Mouse (Mus musculus): ENCODE data around the gene Tmco4. TPM values are rescaled to one million over a fixed set of nuclear protein-coding genes. Genes with fewer than 3 reads are reported as not detected.

Tmco4 gene
- polyA plus RNA-seq (2014; fragmentation: Nextera tagmentation; extraction: Ambion mirVana), result 0.63 and 1.3 TPM in 2 replicates

DNA sequence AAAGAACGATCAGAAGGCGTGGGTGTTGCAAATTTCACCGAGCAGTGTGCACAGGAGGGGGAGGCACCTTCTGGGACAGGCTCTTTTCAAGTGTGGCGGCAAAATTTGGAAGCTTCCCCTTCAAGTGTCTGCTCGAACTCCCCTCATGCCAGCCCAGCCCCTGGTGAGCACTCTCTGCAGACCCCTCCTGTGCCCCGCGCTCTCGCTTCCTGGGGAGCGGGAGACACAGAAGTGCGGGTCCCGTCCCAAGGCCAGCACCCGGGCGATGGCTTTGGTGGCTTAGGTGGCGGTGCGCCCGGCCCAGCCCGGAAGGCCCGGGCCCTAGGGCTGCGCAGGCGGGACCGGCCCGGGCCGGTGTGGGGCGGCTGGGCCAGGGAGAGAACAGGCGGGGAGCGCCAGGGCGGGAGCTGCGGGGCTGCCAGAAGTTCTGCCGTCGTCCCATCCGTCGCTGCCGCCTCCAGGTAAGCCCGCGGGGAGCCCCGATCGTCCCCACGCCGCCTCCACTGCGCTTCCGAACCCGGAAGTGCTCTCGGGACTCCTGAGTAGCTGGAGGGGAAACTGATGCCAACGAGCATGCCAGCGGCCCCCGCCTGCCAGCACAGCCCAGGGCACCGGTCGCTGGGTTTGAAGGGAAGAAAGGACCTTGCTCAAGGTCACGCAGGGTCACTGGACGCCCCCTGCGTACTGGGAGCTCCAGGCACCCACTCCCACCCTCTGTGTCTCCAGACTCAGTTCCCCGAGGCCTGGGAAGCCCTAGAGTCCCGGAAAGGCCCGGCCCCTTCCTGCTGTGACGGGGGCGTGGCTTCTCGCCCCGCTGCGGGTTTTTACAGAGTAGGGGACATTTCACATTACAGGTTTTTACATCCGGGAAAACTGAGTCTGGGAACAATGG lies at the start of gene Tmco4:
Gene Tmco4 (plus strand): TSS at position 62 of the 892 bp plus-strand sequence.
- DNase-seq (ENCODE audit: low spot score) (no peak), ATAC-seq (ENCODE audit: low FRiP score) (0 out of 2 replicates have a peak, but pooled peaks have one; percentile 40)
- Histone ChIP-seq H3K4me1 (replicated peaks; ENCODE audit: control insufficient read depth, insufficient read depth, low read length) (peaks cover 9% of the 10 kb centered on the region; the same call in 1 of the 2 replicates), H3K4me2 (replicated peaks) (peak within 1 kb of the TSS; percentile 79), H3K27me3 (ENCODE audit: control insufficient read depth, insufficient read depth, low read length) (peaks cover 3% of the 10 kb centered on the region; the same call in 1 of the 2 replicates), H3K36me3 (replicated peaks; ENCODE audit: control insufficient read depth, insufficient read depth) (no peaks in the 10 kb centered on the region), H3K9ac (peak within 1 kb of the TSS; percentile 56), H3K27ac (no peak within 1 kb of the TSS), H3K9me3 (ENCODE audit: control insufficient read depth, low read length) (no peaks in the 10 kb centered on the region), H3K4me3 (replicated peaks; ENCODE audit: low read length) (peak within 1 kb of the TSS; percentile 35)
- under 1% methylated on average over 56 of the region's 60 CpGs for WGBS

DNA sequence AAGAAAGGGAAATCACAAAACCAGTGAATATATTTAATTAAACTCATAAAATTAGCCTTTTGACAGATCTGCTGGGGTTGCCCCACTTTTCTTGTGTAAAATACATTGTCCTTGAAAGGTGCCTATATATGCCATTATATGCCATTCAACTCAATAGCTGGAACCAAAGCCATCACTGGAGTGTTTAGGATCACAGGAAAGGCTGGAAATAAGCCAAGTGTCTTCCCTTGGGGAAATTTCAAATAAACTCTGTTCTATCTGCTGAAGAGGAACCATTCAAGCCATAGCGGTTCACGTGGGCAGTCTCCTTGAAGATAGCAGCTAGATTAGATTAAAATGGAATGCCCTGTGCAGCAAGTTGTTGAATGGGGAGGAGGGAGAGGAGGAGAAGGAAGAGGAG lies 47.1 kb upstream of the Tmco4 start:
- 62% methylated on average over 2 of the region's 2 CpGs for WGBS
- Histone ChIP-seq H3K9me3 (ENCODE audit: control insufficient read depth, low read length) (no peaks in the 10 kb centered on the region), H3K4me3 (replicated peaks; ENCODE audit: low read length) (no peak overlapping the region), H3K27me3 (ENCODE audit: control insufficient read depth, insufficient read depth, low read length) (no peaks in the 10 kb centered on the region), H3K27ac (no peak overlapping the region), H3K9ac (no peak overlapping the region), H3K4me1 (replicated peaks; ENCODE audit: control insufficient read depth, insufficient read depth, low read length) (no peaks in the 10 kb centered on the region), H3K36me3 (replicated peaks; ENCODE audit: control insufficient read depth, insufficient read depth) (no peaks in the 10 kb centered on the region), H3K4me2 (replicated peaks) (no peak overlapping the region)
- no peak for ATAC-seq (ENCODE audit: low FRiP score)
- DNase-seq (ENCODE audit: low spot score), result no peak

DNA sequence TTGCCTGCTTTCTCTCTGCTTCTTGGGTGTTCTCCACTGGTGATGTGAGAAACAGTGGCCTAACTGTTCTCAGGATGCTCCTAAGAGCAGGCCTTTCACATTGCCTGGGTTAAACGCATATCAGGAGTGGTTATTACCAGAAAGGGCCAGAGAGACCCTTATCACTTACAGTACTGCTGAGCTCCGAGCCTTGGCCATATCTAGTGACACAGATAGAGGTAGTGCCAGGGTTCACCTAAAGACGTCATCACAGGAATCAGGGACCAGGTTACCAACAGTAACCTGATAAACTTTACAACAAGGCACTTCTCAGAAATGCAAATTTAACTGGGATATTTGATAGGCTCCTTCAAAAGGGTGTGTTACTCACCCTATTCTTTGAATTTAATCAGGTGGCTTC lies 38.8 kb upstream of the Tmco4 start:
- Histone ChIP-seq H3K9ac (no peak overlapping the region), H3K36me3 (replicated peaks; ENCODE audit: control insufficient read depth, insufficient read depth) (no peaks in the 10 kb centered on the region), H3K27ac (no peak overlapping the region), H3K4me3 (replicated peaks; ENCODE audit: low read length) (no peak overlapping the region), H3K4me1 (replicated peaks; ENCODE audit: control insufficient read depth, insufficient read depth, low read length) (no peaks in the 10 kb centered on the region), H3K4me2 (replicated peaks) (no peak overlapping the region), H3K9me3 (ENCODE audit: control insufficient read depth, low read length) (no peaks in the 10 kb centered on the region), H3K27me3 (ENCODE audit: control insufficient read depth, insufficient read depth, low read length) (no peaks in the 10 kb centered on the region)
- ATAC-seq (ENCODE audit: low FRiP score) (no peak), DNase-seq (ENCODE audit: low spot score) (no peak)
- 79% methylated on average over 3 of the region's 3 CpGs for WGBS

DNA sequence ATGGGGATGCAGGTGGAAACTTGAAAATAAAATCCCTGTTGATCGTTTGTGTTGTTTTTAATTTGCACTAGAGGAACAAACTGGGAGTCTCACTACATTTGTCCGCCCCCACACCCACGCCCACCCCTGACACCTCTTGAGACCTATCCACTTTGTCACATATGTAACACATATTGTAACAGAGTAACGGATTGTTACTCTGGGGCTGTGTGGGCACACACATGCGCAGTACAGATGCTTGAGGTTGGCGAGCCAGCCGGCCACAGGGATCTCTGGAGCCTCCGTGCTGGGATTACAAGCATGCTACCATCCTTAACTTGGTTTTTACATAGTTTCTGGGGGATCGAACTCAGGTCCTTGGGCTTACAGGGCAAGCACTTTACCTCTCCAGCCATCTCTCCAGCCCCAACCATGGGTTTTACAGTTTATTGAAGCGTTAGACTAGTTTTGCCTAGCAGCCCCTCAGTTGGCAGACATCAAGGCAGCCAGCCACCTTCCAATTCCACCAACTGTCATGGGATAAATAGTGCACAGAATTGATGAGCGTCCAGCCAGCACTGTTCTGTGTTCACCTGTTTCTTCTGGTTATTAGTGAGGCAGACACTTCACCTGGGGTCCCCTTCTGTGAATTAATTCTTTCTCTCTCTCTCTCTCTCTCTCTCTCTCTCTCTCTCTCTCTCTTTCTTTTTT lies 38.1 kb upstream of the Tmco4 start:
- 87% methylated on average over 11 of the region's 11 CpGs for WGBS
- H3K27ac ChIP-seq, result no peak overlapping the region
- ATAC-seq (ENCODE audit: low FRiP score) (no peak), DNase-seq (ENCODE audit: low spot score) (no peak)
- H3K36me3 ChIP-seq (replicated peaks; ENCODE audit: control insufficient read depth, insufficient read depth), result no peaks in the 10 kb centered on the region
- H3K27me3 ChIP-seq (ENCODE audit: control insufficient read depth, insufficient read depth, low read length), result no peaks in the 10 kb centered on the region
- H3K4me2 ChIP-seq (replicated peaks), result no peak overlapping the region
- H3K9me3 ChIP-seq (ENCODE audit: control insufficient read depth, low read length), result no peaks in the 10 kb centered on the region
- H3K4me3 ChIP-seq (replicated peaks; ENCODE audit: low read length), result no peak overlapping the region
- no peak overlapping the region for H3K9ac ChIP-seq
- H3K4me1 ChIP-seq (replicated peaks; ENCODE audit: control insufficient read depth, insufficient read depth, low read length), result no peaks in the 10 kb centered on the region

DNA sequence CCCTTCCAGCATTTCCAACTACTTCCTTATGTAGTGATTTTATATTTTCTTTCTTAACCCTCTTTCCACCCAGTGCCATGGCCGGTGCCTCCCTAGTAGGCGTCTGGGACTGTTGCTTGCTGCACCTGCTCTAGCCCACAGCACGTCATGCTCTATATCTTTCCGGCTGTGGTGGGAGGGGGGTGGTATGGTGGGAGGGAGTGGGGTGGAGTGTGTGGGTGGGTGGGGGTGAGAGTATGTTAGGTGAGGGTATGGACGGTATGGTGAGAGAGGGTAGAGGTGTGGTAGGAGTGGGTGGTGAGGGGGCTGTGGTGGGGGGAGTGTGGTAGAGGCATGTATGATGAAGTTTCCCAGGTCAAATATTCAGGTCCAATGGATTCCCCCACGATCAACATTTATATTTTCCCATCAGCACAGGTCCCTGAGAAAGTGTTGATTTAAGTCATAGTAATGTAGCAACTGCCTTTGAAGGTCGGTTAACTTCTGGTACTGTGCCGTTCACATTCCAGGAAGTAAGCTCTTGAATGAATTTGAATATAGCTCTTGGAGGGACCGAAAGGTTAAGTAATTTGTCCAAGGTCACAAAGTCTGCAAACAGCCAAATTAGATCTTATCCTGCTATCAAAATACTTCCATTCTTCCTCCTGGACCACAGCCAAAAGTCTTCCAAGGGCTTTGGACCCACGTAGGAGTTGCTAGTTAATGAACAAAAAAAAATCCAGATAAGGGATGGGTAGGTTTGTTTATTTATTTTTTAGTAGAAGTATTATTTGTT lies 34.0 kb upstream of the Tmco4 start:
- 83% methylated on average over 10 of the region's 10 CpGs for WGBS
- H3K9ac ChIP-seq, result no peak overlapping the region
- DNase-seq (ENCODE audit: low spot score), result no peak

DNA sequence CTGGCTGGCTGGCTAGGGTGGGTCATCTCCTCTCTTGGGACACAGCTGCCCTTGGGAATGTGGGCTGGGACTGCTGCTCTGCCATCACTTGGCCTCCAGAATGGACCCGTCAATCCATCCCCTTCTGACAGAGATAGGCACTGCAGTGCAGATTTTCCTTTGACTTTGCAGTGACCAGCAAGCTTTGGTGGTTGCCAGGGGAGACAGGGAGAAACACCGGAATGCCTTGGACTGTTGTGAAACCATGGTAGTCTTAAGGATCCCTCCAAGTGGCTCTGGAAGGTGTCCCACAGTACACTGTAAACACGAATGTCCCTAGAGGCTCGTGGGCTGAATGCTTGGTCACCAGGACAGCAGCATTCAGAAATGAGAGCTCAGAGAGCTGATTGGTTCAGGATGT lies 33.2 kb upstream of the Tmco4 start:
- no peaks in the 10 kb centered on the region for H3K9me3 ChIP-seq (ENCODE audit: control insufficient read depth, low read length)
- WGBS, result 42% methylated on average over 4 of the region's 4 CpGs
- H3K4me2 ChIP-seq (replicated peaks), result no peak overlapping the region
- H3K4me3 ChIP-seq (replicated peaks; ENCODE audit: low read length), result no peak overlapping the region
- no peaks in the 10 kb centered on the region for H3K27me3 ChIP-seq (ENCODE audit: control insufficient read depth, insufficient read depth, low read length)
- no peak overlapping the region for H3K27ac ChIP-seq
- H3K9ac ChIP-seq, result no peak overlapping the region
- ATAC-seq (ENCODE audit: low FRiP score) (no peak), DNase-seq (ENCODE audit: low spot score) (no peak)
- no peaks in the 10 kb centered on the region for H3K4me1 ChIP-seq (replicated peaks; ENCODE audit: control insufficient read depth, insufficient read depth, low read length)
- H3K36me3 ChIP-seq (replicated peaks; ENCODE audit: control insufficient read depth, insufficient read depth), result no peaks in the 10 kb centered on the region

More for the DNA sequence above, 34.0 kb upstream of the Tmco4 start:
- no peaks in the 10 kb centered on the region for H3K9me3 ChIP-seq (ENCODE audit: control insufficient read depth, low read length)
- H3K4me2 ChIP-seq (replicated peaks), result no peak overlapping the region
- H3K4me1 ChIP-seq (replicated peaks; ENCODE audit: control insufficient read depth, insufficient read depth, low read length), result no peaks in the 10 kb centered on the region
- ATAC-seq (ENCODE audit: low FRiP score), result no peak
- H3K4me3 ChIP-seq (replicated peaks; ENCODE audit: low read length), result no peak overlapping the region
- H3K27ac ChIP-seq, result no peak overlapping the region
- no peaks in the 10 kb centered on the region for H3K36me3 ChIP-seq (replicated peaks; ENCODE audit: control insufficient read depth, insufficient read depth)
- no peaks in the 10 kb centered on the region for H3K27me3 ChIP-seq (ENCODE audit: control insufficient read depth, insufficient read depth, low read length)

DNA sequence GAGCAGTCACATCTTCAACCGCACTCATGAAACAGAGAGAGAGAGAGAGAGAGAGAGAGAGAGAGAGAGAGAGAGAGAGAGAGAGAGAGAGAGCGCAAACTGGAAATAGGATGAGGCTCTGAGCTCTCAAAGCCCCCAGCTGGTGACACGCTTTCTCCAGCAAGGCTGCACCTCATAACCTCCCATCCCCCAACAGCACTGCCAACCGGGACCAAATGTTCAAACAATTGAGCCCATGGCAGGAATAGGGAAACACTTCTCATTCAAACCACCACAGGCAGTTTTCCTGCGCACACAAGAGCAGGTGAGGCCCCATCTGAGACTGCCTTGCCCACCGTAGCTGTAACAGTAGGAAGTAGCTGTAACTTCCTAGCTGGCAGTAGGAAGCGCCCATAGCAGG lies 31.3 kb upstream of the Tmco4 start:
- H3K27me3 ChIP-seq (ENCODE audit: control insufficient read depth, insufficient read depth, low read length), result no peaks in the 10 kb centered on the region
- 33% methylated on average over 7 of the region's 7 CpGs for WGBS
- ATAC-seq (ENCODE audit: low FRiP score) (no peak), DNase-seq (ENCODE audit: low spot score) (no peak)
- no peak overlapping the region for H3K4me3 ChIP-seq (replicated peaks; ENCODE audit: low read length)
- no peaks in the 10 kb centered on the region for H3K36me3 ChIP-seq (replicated peaks; ENCODE audit: control insufficient read depth, insufficient read depth)
- H3K9ac ChIP-seq, result no peak overlapping the region
- no peak overlapping the region for H3K27ac ChIP-seq
- no peaks in the 10 kb centered on the region for H3K9me3 ChIP-seq (ENCODE audit: control insufficient read depth, low read length)
- no peaks in the 10 kb centered on the region for H3K4me1 ChIP-seq (replicated peaks; ENCODE audit: control insufficient read depth, insufficient read depth, low read length)
- no peak overlapping the region for H3K4me2 ChIP-seq (replicated peaks)

DNA sequence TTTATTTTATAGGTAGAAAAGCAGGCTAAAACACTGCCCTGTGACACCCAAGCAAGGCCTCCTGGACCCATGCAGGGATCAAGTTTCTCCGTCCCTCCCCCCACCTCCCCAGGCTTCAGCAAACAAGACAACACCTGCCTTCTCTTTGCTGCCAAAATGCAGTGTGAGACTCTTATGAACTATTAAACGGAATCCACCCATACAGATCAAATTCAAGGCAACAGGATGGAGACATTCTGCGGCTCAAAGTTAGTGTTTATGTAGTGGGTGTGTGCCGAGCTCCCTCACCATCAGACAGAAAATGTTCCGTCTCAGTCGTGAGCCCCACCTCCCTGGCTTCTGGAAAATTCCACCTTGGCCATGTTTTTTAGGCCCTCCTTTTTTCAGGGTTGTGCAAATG lies 30.7 kb upstream of the Tmco4 start:
- no peak for ATAC-seq (ENCODE audit: low FRiP score)
- Histone ChIP-seq H3K4me3 (replicated peaks; ENCODE audit: low read length) (no peak overlapping the region), H3K4me1 (replicated peaks; ENCODE audit: control insufficient read depth, insufficient read depth, low read length) (no peaks in the 10 kb centered on the region), H3K36me3 (replicated peaks; ENCODE audit: control insufficient read depth, insufficient read depth) (no peaks in the 10 kb centered on the region), H3K27me3 (ENCODE audit: control insufficient read depth, insufficient read depth, low read length) (no peaks in the 10 kb centered on the region), H3K27ac (no peak overlapping the region), H3K9me3 (ENCODE audit: control insufficient read depth, low read length) (no peaks in the 10 kb centered on the region), H3K4me2 (replicated peaks) (no peak overlapping the region), H3K9ac (no peak overlapping the region)
- WGBS, result 72% methylated on average over 6 of the region's 6 CpGs
- no peak for DNase-seq (ENCODE audit: low spot score)

DNA sequence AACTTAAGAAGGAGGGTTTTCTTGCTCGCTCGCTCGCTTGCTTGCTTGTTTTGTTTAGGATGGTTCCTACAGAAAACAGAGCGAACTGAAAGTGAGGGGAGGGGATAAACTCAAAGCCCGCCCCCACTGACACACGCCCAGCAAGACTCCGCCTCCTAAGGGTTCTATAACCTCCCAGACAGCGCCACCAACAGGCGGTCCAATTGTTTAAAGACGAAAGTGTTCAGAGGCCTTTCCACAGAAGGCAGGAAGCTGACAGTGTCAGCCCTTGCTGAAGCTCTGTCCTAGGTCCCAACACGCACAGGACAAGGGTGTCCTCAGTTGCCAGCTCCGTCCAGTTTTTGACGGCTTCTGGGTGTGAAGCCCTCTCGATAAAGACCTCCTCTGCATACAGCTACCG lies 29.0 kb upstream of the Tmco4 start:
- DNase-seq (ENCODE audit: low spot score) (peak; percentile 38), ATAC-seq (ENCODE audit: low FRiP score) (no peak)
- Histone ChIP-seq H3K4me1 (replicated peaks; ENCODE audit: control insufficient read depth, insufficient read depth, low read length) (no peaks in the 10 kb centered on the region), H3K9me3 (ENCODE audit: control insufficient read depth, low read length) (no peaks in the 10 kb centered on the region), H3K36me3 (replicated peaks; ENCODE audit: control insufficient read depth, insufficient read depth) (no peaks in the 10 kb centered on the region), H3K27me3 (ENCODE audit: control insufficient read depth, insufficient read depth, low read length) (no peaks in the 10 kb centered on the region), H3K4me3 (replicated peaks; ENCODE audit: low read length) (no peak overlapping the region), H3K9ac (no peak overlapping the region), H3K4me2 (replicated peaks) (no peak overlapping the region), H3K27ac (no peak overlapping the region)
- 27% methylated on average over 15 of the region's 15 CpGs for WGBS
